Mouse (Mus musculus) limb, embryonic 14.5 days (tissue): ENCODE measurements at regions not wholly inside any gene's neighbourhood (a gene's known extent, or its start where the extent isn't known, plus 50 kb on each side); places are given as distances from the start of the nearest gene placed in this dataset.
"Not testable (repeated sequence)": the region's sequence is repeated elsewhere in the genome, so short reads cannot be mapped to it uniquely, and the experiment has no call there.

Experiments used
- ATAC-seq: fragments of 200-750 bp; cut with Nextera tagmentation; 2 replicates; pipeline ENCODE4 v1.8.0; 2017; ENCODE audit warnings: low read depth, moderate number of reproducible peaks, moderate TSS enrichment; ENCODE audit not compliant: low FRiP score
- DNase-seq: peaks from one replicate; pipeline ENCODE4 v3.0.0-alpha.2; 2015; ENCODE audit warnings: low spot score
- H3K27ac ChIP-seq: fragments of 300-500 bp; sonication (generic); replicated peaks from 2 replicates; pipeline ENCODE4 v1.5.1; 2014; ENCODE audit warnings: low read depth, mild to moderate bottlenecking, low read length, moderate library complexity, mixed read lengths
- H3K27me3 ChIP-seq: fragments of 300-500 bp; sonication (generic); 2 replicates; pipeline ENCODE4 v1.6.1; 2014; ENCODE audit warnings: low read length, mixed read lengths; ENCODE audit not compliant: control insufficient read depth, insufficient read depth
- H3K36me3 ChIP-seq: fragments of 300-500 bp; sonication (generic); 2 replicates; pipeline ENCODE4 v1.6.1; 2014; ENCODE audit warnings: mild to moderate bottlenecking, low read length, moderate library complexity, mixed read lengths; ENCODE audit not compliant: control insufficient read depth, insufficient read depth
- H3K4me1 ChIP-seq: fragments of 300-500 bp; sonication (generic); 2 replicates; pipeline ENCODE4 v1.6.1; 2014; ENCODE audit warnings: antibody characterized with exemption, low read length, mixed read lengths; ENCODE audit not compliant: control insufficient read depth, insufficient read depth
- H3K4me2 ChIP-seq: fragments of 300-500 bp; sonication (generic); replicated peaks from 2 replicates; pipeline ENCODE4 v1.6.1; 2014; ENCODE audit warnings: low read depth, mild to moderate bottlenecking, low read length, moderate library complexity; ENCODE audit not compliant: severe bottlenecking
- H3K4me3 ChIP-seq: fragments of 300-500 bp; sonication (generic); replicated peaks from 2 replicates; pipeline ENCODE4 v1.5.1; 2014; ENCODE audit warnings: low read length
- H3K9ac ChIP-seq: fragments of 300-500 bp; sonication (generic); 2 replicates; pipeline ENCODE4 v1.6.1; 2014; ENCODE audit warnings: mild to moderate bottlenecking, low read depth, low read length, moderate library complexity; ENCODE audit not compliant: severe bottlenecking
- H3K9me3 ChIP-seq: fragments of 300-500 bp; sonication (generic); 2 replicates; pipeline ENCODE4 v1.6.1; 2016; ENCODE audit warnings: low read length; ENCODE audit not compliant: control insufficient read depth
- POLR2A ChIP-seq: fragments of 200-500 bp; IDR thresholded peaks from 2 replicates; pipeline ENCODE4 v1.8.0; 2012; ENCODE audit warnings: inconsistent platforms, mild to moderate bottlenecking, moderate library complexity, borderline replicate concordance; ENCODE audit not compliant: insufficient read depth, insufficient read length; ENCODE audit errors: extremely low read depth
- WGBS: fragments of 180-500 bp; shearing (Covaris S2); extraction: QIAGEN DNeasy Blood & Tissue Kit; methylation state at CpG from one replicate; pipeline ENCODE4 v1.1.7; 2014; 5-methylcytosine and 5-hydroxymethylcytosine counted together

DNA sequence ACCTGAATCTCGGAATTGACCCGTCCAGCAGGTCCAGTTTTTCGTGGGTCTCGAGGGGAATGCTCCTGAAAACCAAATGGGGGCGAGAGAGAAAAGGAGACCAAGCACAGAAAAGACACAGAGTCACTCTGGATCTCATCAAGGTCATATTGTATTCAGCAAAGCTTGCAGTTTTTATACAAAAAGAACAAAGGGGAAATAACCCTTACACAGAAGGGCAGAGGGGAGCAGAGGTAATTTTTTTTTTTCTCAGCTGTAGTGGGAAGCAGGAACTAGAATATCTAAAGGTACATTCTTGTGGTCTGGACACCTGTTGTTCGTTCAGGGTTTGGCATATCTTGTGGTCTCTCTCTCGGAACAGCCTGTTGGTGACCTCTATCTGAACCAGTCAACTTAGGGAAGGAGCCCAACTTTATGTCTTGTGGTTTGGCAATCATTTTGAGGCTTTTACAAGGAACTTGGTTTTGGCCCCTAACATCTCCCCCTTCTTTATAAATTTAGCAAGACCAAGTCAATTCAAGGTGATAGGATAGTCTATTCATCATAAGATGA, 1645.9 kb upstream of the Cdh9 start:
- DNase-seq = no peak
- 86% methylated on average over 7 of the region's 7 CpGs for WGBS
- no peak for ATAC-seq

DNA sequence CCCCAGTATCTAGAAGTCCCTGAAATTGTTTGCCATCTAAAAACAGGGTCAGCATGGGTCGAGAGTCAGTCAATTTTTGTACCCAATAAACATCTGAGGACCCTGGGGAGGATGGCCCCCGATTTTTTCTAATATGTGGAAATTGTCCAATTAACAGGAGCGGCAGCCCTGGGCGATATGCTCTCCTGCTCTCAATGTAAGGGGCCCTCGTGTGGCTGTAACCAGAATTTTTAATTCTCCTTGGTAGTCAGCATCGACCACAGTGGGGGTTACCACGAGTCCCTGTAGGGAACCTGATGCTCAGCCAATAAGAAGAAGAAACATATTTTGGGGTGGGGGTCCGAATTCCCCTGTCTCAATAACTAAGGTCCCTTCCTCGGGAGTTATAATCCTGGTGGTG, 1639.9 kb upstream of the Cdh9 start:
- H3K9ac ChIP-seq, H3K4me1 ChIP-seq, ATAC-seq, H3K9me3 ChIP-seq, H3K4me3 ChIP-seq, DNase-seq, H3K27ac ChIP-seq, H3K4me2 ChIP-seq, H3K27me3 ChIP-seq, H3K36me3 ChIP-seq: not testable (repeated sequence)
- 78% methylated on average over 9 of the region's 9 CpGs for WGBS

More for the DNA sequence above, 1645.9 kb upstream of the Cdh9 start:
- H3K4me1 ChIP-seq = no peaks in the 10 kb centered on the region
- H3K4me3 ChIP-seq = no peak overlapping the region
- H3K27me3 ChIP-seq = no peaks in the 10 kb centered on the region
- H3K9me3 ChIP-seq = peaks cover 14% of the 10 kb centered on the region
- TF ChIP-seq POLR2A = no peak
- H3K4me2 ChIP-seq = no peak overlapping the region
- no peaks in the 10 kb centered on the region for H3K36me3 ChIP-seq
- H3K27ac ChIP-seq = no peak overlapping the region
- no peak overlapping the region for H3K9ac ChIP-seq

DNA sequence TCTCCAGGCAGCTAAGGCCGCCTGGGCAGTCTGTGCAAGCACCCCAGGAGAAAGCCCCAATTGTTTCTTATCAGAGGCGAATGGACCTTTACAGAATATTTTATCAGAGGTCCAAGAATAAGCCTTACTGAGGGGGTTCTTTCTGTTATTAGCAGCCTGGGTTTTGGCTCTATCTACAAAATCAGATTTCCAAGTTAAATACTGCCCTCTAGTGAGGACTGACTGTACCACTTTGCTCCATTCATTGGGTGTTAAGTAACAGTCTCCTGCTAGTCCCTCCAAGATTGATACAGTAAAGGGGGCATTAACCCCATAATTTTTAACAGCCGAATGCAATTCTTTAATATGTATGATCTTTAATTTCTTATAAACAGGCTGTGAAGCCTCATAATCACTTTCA, 1638.8 kb upstream of the Cdh9 start:
- not testable (repeated sequence) for H3K27me3 ChIP-seq, ATAC-seq, H3K4me1 ChIP-seq, H3K9ac ChIP-seq, H3K27ac ChIP-seq, H3K4me3 ChIP-seq, H3K4me2 ChIP-seq, H3K9me3 ChIP-seq, H3K36me3 ChIP-seq
- peak; percentile 5 for DNase-seq
- 76% methylated on average over 3 of the region's 3 CpGs for WGBS

DNA sequence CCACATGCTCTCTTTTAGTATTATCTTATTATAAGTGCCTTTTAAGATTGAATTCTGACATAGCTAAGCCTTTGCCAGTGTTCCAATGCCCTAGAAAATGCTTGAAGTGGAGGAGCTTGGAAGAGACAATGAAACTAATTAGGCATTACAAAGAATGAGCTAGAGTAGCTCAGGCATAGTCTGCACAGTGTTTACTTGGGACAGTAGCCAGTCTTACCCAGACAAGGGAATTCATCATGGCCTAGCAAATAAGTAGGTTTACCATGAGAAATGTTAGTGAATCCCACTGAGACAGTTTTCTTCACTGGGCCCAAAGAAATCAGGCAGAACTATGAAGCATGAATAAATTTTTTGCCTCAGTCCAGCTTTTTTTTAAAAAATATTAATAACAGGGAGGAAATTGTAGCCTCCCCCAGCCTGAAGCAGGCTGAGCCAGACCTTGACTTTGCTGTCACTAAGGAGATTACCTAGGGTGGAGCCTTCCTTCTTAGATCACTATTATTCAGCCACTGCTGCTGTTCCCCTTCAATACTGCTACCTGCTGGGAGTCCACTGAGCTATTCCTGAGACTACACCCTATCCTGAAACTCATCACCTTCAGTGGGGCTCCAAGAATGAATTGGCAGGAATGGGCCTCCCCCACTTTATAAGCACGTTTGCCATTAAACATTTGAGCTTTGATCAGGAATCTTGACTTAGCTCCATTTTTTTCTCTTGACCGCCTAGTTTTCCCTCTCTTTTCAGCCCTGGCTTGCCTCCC, 1636.8 kb upstream of the Cdh9 start:
- Histone ChIP-seq H3K4me1 (no peaks in the 10 kb centered on the region), H3K9me3 (no peaks in the 10 kb centered on the region), H3K27me3 (no peaks in the 10 kb centered on the region), H3K36me3 (no peaks in the 10 kb centered on the region), H3K4me3 (no peak overlapping the region), H3K4me2 (no peak overlapping the region), H3K27ac (no peak overlapping the region), H3K9ac (no peak overlapping the region)
- 80% methylated on average over 2 of the region's 2 CpGs for WGBS
- DNase-seq = no peak
- ATAC-seq = no peak
- TF ChIP-seq POLR2A = no peak

DNA sequence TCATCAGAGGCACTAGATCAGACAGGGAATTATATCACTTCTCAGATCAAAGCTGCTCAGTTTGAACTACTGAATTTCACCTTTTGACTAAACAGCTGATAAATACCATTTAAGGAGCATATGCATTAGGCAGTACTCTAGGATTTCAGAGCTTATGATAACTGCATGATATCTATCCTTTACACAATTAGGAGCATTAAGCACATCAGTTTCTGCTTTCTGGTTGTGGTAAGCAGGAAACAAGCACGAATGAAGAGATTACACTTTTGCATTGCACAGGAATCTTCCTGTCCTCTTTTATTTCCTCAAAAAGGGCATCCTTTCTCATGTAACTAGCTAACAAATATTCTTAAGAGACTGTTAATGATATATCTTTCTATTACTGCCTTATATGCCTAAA, 1631.2 kb upstream of the Cdh9 start:
- no peaks in the 10 kb centered on the region for H3K27me3 ChIP-seq
- no peak for ATAC-seq
- no peak for TF ChIP-seq POLR2A
- no peaks in the 10 kb centered on the region for H3K4me1 ChIP-seq
- no peak overlapping the region for H3K27ac ChIP-seq
- no peak for DNase-seq
- no peaks in the 10 kb centered on the region for H3K36me3 ChIP-seq
- no peak overlapping the region for H3K4me2 ChIP-seq
- WGBS = 84% methylated on average over 1 of the region's 1 CpGs
- H3K9me3 ChIP-seq = no peaks in the 10 kb centered on the region
- no peak overlapping the region for H3K4me3 ChIP-seq
- no peak overlapping the region for H3K9ac ChIP-seq
